Mouse (Mus musculus) cortical plate, adult 2 months (tissue): ENCODE measurements at regions not wholly inside any gene's neighbourhood (a gene's known extent, or its start where the extent isn't known, plus 50 kb on each side); places are given as distances from the start of the nearest gene placed in this dataset.

Experiments used
- CTCF ChIP-seq: fragments of 200-500 bp; IDR thresholded peaks from 2 replicates; pipeline ENCODE4 v1.5.1; 2011; ENCODE audit warnings: mild to moderate bottlenecking, control low read depth, low read length; ENCODE audit not compliant: insufficient read depth; ENCODE audit errors: extremely low read depth
- POLR2A ChIP-seq: fragments of 200-500 bp; IDR thresholded peaks from 2 replicates; pipeline ENCODE4 v1.6.1; 2011; ENCODE audit warnings: mild to moderate bottlenecking, low read length, control low read depth; ENCODE audit not compliant: insufficient read depth; ENCODE audit errors: extremely low read depth

GRCm38 (mm10) chr10:8016741-8017140 is 60.7 kb upstream of the Tab2 start:
- TF ChIP-seq POLR2A (no peak), CTCF (no peak)
